Mouse (Mus musculus) heart, adult 2 months (tissue): ENCODE results near the gene Kansl1.

Source experiments
- CTCF ChIP-seq: fragments of 200-600 bp; IDR thresholded peaks from 2 replicates; pipeline ENCODE4 v1.8.1; 2022; ENCODE audit warnings: antibody characterized with exemption, mild to moderate bottlenecking, moderate library complexity
- EP300 ChIP-seq: fragments of 200-500 bp; IDR thresholded peaks from 2 replicates; pipeline ENCODE4 v1.6.1; 2011; ENCODE audit warnings: low read depth, low read length, control low read depth; ENCODE audit not compliant: insufficient read depth
- POLR2A ChIP-seq: fragments of 200-500 bp; IDR thresholded peaks from 2 replicates; pipeline ENCODE4 v1.6.1; 2011; ENCODE audit warnings: mild to moderate bottlenecking, low read depth, low read length, control low read depth; ENCODE audit not compliant: insufficient read depth

- TF ChIP-seq POLR2A (no peak), CTCF (no peak), EP300 (no peak)
Observed at GRCm38 (mm10) chr11:104467698-104468097, 963 bp downstream of the Kansl1 start.
